Mouse (Mus musculus) intestine, postnatal 0 days (tissue): ENCODE data around the gene Hp1bp3. TPM values are rescaled to one million over a fixed set of nuclear protein-coding genes. Genes with fewer than 3 reads are reported as not detected.

Experiments
- ATAC-seq: fragments of 200-750 bp; cut with Nextera tagmentation; 2 replicates; pipeline ENCODE4 v1.8.0; 2017; ENCODE audit warnings: mild to moderate bottlenecking, moderate TSS enrichment, moderate library complexity
- H3K27ac ChIP-seq: fragments of 300-500 bp; sonication (generic); 2 replicates; pipeline ENCODE4 v1.5.1; 2014; ENCODE audit warnings: mild to moderate bottlenecking, low read depth, low read length, moderate library complexity
- H3K27me3 ChIP-seq: fragments of 300-500 bp; sonication (generic); replicated peaks from 2 replicates; pipeline ENCODE4 v1.6.1; 2014; ENCODE audit warnings: low read length, mixed read lengths; ENCODE audit not compliant: control insufficient read depth, insufficient read depth
- H3K36me3 ChIP-seq: fragments of 300-500 bp; sonication (generic); 2 replicates; pipeline ENCODE4 v1.6.1; 2014; ENCODE audit warnings: mild to moderate bottlenecking, moderate library complexity; ENCODE audit not compliant: control insufficient read depth, insufficient read depth
- H3K4me1 ChIP-seq: fragments of 300-500 bp; sonication (generic); replicated peaks from 2 replicates; pipeline ENCODE4 v1.6.1; 2014; ENCODE audit warnings: antibody characterized with exemption, low read length, mixed read lengths; ENCODE audit not compliant: control insufficient read depth, insufficient read depth
- H3K4me2 ChIP-seq: fragments of 300-500 bp; sonication (generic); replicated peaks from 2 replicates; pipeline ENCODE4 v1.6.1; 2014; ENCODE audit warnings: low read depth, mild to moderate bottlenecking, moderate library complexity
- H3K4me3 ChIP-seq: fragments of 300-500 bp; sonication (generic); 2 replicates; pipeline ENCODE4 v1.5.1; 2014; ENCODE audit warnings: low read depth, low read length
- H3K9ac ChIP-seq: fragments of 300-500 bp; sonication (generic); 2 replicates; pipeline ENCODE4 v1.6.1; 2014; ENCODE audit warnings: mild to moderate bottlenecking, low read depth, low read length
- H3K9me3 ChIP-seq: fragments of 300-500 bp; sonication (generic); 2 replicates; pipeline ENCODE4 v1.6.1; 2016; ENCODE audit warnings: mixed run types; ENCODE audit not compliant: control insufficient read depth
- CTCF ChIP-seq: sonication (generic); IDR thresholded peaks from 2 replicates; pipeline ENCODE4 v1.5.1; 2016; ENCODE audit warnings: low read depth, mild to moderate bottlenecking, control low read depth, antibody characterized with exemption, moderate library complexity
- whole genome bisulfite sequencing: fragments of 180-500 bp; shearing (Covaris S2); extraction: QIAGEN DNeasy Blood & Tissue Kit; methylation state at CpG from one replicate; pipeline ENCODE4 v1.1.7; 2014; 5-methylcytosine and 5-hydroxymethylcytosine counted together
- polyA plus RNA-seq: library from polyadenylated mRNA; unstranded; fragments of >200 nt; fragmentation: Nextera tagmentation; extraction: Ambion mirVana; gene quantifications from 2 replicates; pipeline ENCODE4 v1.2.1, GENCODE M21; 2015

Gene Hp1bp3
- polyA plus RNA-seq, 1 experiment from 2014 or later, result 75.5 TPM

GRCm38 (mm10) chr4:138258663-138259062 lies 42.6 kb downstream of the Hp1bp3 start:
- Histone ChIP-seq H3K9me3 (no peaks in the 10 kb centered on the region), H3K4me1 (no peaks in the 10 kb centered on the region), H3K4me3 (no peak overlapping the region), H3K27ac (no peak overlapping the region), H3K4me2 (no peak overlapping the region), H3K36me3 (no peaks in the 10 kb centered on the region; the same call in 1 of the 2 replicates), H3K27me3 (0 out of 2 replicates have a peak, but pooled peaks cover 6% of the 10 kb centered on the region), H3K9ac (no peak overlapping the region)
- ATAC-seq, result no peak
- 80% methylated on average over 7 of the region's 7 CpGs for WGBS
- TF ChIP-seq CTCF, result no peak

- Histone ChIP-seq H3K36me3 (no peaks in the 10 kb centered on the region; the same call in 1 of the 2 replicates), H3K4me3 (no peak overlapping the region), H3K9me3 (no peaks in the 10 kb centered on the region), H3K27ac (no peak overlapping the region), H3K4me1 (no peaks in the 10 kb centered on the region), H3K4me2 (no peak overlapping the region), H3K27me3 (0 out of 2 replicates have a peak, but pooled peaks cover 6% of the 10 kb centered on the region), H3K9ac (no peak overlapping the region)
- WGBS, result 86% methylated on average over 5 of the region's 5 CpGs
- no peak for ATAC-seq
- TF ChIP-seq CTCF, result no peak
Measured at GRCm38 (mm10) chr4:138259482-138259881, 43.4 kb downstream of the Hp1bp3 start.

DNA sequence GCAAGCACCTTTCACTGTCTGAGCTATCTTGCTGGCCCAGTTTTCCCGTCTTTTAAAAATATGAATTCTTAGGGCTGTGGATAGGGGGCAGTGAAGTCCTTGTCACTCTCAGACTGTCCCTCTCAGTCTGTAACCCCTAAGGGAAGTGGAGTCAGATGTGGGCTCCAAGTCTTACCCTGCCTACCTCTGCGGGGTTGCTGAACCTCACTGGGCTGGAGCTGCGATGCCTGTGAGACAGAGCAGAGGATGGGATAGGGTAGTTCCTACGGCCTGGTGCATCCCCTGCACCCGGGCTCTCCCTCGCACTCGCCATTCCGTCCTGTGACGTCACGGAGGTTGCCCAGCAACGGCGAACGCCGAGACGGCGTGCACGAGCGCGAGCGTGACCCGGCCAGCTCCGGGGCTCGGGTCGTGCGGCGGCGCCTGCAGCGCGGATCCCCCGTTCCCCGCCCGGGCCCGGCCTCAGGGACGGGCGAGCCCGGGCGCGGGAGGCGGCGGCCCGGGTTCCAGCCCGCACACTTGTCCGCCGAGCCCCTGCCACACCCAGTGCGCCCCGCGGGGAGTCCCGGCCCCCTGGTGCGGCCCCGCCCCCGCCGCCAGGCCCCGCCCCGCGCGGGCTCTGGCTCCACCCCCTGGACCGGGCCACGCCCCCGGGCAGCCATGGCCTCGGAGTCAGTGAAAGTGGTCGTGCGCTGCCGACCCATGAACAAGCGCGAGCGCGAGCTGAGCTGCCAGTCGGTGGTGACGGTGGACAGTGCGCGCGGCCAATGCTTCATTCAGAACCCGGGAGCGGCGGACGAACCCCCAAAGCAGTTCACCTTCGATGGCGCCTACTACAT lies 46.0 kb downstream of the Hp1bp3 start:
- peak overlapping the region; percentile 82 for H3K4me3 ChIP-seq
- peak overlapping the region; percentile 51 for H3K9ac ChIP-seq
- no peaks in the 10 kb centered on the region for H3K4me1 ChIP-seq
- no peak overlapping the region for H3K27ac ChIP-seq
- TF ChIP-seq CTCF, result peak; percentile 62
- H3K4me2 ChIP-seq, result peak overlapping the region; percentile 91
- peak; percentile 88 for ATAC-seq
- WGBS, result under 1% methylated on average over 78 of the region's 78 CpGs
- H3K9me3 ChIP-seq, result no peaks in the 10 kb centered on the region
- 0 out of 2 replicates have a peak, but pooled peaks cover 6% of the 10 kb centered on the region for H3K27me3 ChIP-seq
- H3K36me3 ChIP-seq, result no peaks in the 10 kb centered on the region; the same call in 1 of the 2 replicates

DNA sequence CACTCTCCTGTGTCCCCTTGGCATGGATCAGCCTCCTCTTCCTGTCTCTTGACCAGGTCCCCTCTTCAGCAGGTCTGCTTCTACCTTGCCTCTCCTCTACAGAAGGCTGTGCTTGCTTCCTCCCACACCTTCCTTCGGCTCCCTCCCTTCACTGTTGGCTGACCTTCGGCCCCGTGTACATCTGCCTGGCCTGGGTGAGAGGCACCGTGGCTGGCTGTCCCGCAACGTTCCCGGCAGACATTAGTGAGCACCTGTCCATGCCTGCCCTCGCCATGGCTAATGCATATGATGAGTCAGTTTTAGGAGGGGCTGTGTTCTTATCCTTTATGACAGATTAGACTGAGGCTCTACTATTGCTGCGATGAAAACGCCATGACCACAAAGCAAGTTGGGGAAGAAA lies 51.8 kb downstream of the Hp1bp3 start:
- Histone ChIP-seq H3K4me2 (0 out of 2 replicates have a peak overlapping the region, but pooled peaks have one; percentile 17), H3K4me3 (no peak overlapping the region), H3K4me1 (no peaks in the 10 kb centered on the region), H3K36me3 (no peaks in the 10 kb centered on the region), H3K9me3 (no peaks in the 10 kb centered on the region), H3K27me3 (no peaks in the 10 kb centered on the region), H3K27ac (no peak overlapping the region), H3K9ac (no peak overlapping the region)
- WGBS, result 41% methylated on average over 10 of the region's 10 CpGs
- no peak for TF ChIP-seq CTCF
- ATAC-seq, result peak; percentile 84

DNA sequence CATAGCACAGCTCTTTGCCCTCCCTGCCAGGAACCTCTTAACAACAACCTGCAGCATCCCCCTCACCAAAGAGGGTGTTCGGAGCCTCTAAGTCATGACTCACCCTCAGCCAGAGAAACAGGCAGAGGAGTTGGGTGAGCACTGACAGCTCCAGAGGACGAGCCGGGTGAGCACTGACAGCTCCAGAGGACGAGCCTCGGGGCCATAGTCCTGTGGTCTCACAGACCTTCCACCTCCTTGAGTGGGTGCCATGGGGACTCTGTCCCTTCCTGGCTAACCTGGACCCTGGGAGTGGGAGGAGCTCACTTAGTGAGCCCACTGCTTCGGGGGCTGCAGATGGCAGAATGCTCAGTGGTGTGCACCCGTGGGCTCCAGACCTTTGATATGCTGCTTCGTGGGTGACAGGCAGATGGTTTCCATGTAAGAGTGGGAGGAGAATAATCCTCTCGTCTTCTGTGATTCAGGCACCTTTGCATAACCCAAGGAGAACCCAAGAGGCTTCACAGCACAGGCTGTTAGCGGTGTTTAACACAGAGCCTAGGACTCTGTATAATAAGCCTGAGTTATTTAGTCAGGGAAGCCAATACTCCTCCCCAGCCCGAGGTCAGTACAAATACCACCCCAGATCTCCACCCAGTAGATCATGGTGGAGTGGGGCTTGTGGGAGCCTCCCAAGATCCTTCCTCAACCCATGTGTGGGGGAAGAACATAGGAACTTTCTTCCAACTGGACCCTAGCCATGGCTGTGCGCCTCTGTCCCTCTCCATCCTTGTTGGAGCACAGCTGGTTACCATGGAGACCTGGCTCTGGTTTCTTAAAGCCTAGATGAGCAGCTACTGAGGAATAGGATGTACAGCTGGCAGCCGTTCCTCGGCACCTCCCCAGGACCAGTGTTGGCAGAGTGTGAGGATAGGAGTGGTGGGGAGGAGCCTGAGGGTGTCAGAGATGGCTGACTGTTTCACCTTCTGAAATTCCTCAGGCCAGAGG lies 56.2 kb downstream of the Hp1bp3 start:
- Histone ChIP-seq H3K36me3 (no peaks in the 10 kb centered on the region), H3K27ac (no peak overlapping the region), H3K9me3 (no peaks in the 10 kb centered on the region), H3K4me2 (no peak overlapping the region), H3K27me3 (0 out of 2 replicates have a peak, but pooled peaks cover 3% of the 10 kb centered on the region), H3K4me1 (no peaks in the 10 kb centered on the region), H3K9ac (no peak overlapping the region), H3K4me3 (no peak overlapping the region)
- no peak for TF ChIP-seq CTCF
- no peak for ATAC-seq
- WGBS, result 60% methylated on average over 14 of the region's 14 CpGs

- Histone ChIP-seq H3K4me1 (no peaks in the 10 kb centered on the region), H3K9me3 (no peaks in the 10 kb centered on the region), H3K4me3 (no peak overlapping the region), H3K36me3 (no peaks in the 10 kb centered on the region), H3K4me2 (no peak overlapping the region), H3K27me3 (0 out of 2 replicates have a peak, but pooled peaks cover 3% of the 10 kb centered on the region), H3K27ac (no peak overlapping the region), H3K9ac (no peak overlapping the region)
- 73% methylated on average over 7 of the region's 7 CpGs for WGBS
- no peak for ATAC-seq
- no peak for TF ChIP-seq CTCF
Measured at GRCm38 (mm10) chr4:138278346-138278745, 62.2 kb downstream of the Hp1bp3 start.
